Mouse (Mus musculus) layer of hippocampus, adult 18-20 months (tissue): ENCODE measurements around the gene Cwc27. TPM values are rescaled to one million over a fixed set of nuclear protein-coding genes. Genes with fewer than 3 reads are reported as not detected.

Source experiments
- DNase-seq, 2 experiments: peaks; one replicate each; pipeline ENCODE4 v3.0.0; 2022; ENCODE audit warnings: low spot score in 2 of 2
- long read RNA-seq: library from polyadenylated mRNA; stranded (forward); transcript quantifications from one replicate; pipeline ENCODE4 v2.0.0, GENCODE M21; 2021
- total RNA-seq, 2 experiments: library from RNA; stranded (reverse); gene quantifications; 2 replicates each; pipeline ENCODE4 v1.2.3; 2021

Gene Cwc27
- 10 to 100 TPM; 15.7 to 15.9 TPM for total RNA-seq
- long read RNA-seq, transcript Cwc27-201 (14 exons, 2,071 nt): major isoform, 16 of 23 reads
- long read RNA-seq, partial matches to known transcripts: 2 of 23 reads
- long read RNA-seq, other reads (novel, unspliced or antisense): 5 of 23 reads

DNA sequence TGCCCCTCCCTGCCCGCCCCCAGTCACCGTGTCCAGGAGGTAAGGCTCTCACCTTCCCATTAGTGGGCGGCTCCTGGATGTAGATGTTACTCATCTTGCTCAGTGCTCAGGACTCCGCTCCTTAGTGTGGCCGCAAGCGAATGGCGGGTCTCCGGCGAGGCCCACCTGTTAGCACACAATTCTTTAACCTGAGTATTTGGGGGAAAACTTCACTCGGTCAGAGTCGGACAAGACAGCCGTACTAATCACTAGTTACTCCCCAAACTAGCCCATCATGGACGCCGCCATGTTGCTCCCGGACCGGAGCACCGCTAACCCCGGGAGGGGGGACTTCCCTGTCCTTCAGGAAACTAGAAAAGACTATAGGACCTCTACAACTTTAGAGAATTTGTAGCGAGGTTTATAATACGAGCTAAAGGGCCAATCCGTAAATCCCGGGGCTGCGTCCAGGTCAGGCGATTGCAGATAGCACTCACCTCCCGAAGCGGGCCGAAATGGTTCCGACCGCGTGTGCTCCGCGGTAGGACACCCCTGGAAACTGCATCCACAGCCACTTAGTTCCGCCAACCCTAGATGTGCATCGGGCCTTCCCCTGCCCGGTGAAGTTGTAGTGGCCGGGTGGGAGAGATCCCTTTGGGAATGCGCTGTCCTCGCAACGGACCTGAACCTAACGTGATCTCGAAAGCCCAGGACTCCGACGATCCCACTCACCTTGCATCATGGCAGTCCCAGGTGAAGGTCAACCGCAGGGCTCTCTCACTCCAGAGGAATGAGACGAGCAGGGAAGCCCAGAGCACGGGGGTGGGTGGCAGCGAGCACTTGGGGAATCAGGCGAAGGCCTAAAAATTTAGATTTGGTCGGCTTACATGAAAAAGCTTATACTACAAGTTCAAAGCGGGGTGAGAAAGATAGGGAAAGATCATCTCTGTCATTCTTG, at the start of gene Cwc27:
TSS of gene Cwc27 (minus strand) at position 508 of the 937 bp plus-strand sequence.
- peak; percentile 72 to 87 for DNase-seq

DNA sequence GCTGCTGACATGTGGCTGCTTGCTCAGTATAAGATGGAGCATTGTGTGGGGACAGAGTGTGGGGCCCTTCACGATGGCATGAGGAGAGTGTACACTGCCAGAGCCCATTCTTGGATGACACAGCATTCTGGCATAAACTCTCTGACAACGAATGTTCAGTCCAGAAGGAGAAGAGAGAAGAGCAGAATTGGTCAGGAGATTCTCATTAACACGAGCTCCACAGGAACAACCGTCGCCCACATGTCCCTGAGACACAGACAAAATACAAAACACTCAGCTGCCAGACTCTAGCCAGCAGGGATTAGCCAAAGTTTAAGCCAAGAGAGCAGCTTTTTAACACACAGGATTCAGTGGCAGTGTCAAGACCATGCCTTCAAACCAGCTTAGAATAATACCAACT, 49.8 kb upstream of the Cwc27 start:
- DNase-seq: no peak

DNA sequence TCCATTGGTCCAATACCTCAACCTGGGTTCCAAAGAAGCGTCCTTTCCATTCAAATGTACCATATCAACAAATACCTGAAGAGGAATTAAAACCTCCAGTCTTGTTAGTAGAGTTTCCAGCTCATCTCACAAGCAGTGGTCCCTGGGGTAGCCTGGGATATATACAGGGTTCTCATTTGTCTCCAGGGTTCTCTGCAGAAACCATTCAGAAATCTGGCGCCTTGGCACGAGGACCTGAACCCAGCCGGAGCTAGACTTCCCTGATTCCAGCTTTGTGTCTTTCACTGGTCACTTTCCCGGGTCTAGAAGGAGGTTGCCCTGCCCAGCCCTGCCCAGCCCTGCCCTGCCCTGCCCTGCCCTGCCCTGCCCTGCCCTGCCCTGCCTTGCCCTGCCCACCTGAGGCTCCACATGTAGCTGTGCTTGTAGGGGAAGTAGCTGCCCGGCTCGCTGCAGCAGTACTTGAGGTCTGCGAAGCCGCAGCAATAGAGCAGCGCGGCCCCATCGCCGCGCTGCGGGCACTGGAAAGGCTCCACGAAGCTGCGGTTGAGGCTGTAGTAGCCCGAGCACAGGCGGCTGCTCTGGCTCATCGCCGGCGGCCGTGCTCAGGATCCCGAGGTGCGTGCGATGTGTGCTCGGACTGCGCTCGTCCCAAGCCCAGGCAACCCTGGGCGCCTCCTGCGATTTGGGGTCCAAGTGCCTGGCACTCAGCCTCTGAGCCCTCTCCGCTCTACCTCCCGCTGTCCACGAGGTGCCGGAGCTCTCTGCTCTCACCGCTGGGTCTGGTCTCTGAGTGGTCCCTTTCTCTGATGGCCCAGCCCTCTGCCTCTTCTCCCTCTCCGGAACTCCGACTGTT, 46.4 kb upstream of the Cwc27 start, which contains the start of gene Shisal2b:
TSS of gene Shisal2b (minus strand) at position 767 of the 853 bp plus-strand sequence.
- DNase-seq: peak in 1 of 2 experiments; percentile 11

DNA sequence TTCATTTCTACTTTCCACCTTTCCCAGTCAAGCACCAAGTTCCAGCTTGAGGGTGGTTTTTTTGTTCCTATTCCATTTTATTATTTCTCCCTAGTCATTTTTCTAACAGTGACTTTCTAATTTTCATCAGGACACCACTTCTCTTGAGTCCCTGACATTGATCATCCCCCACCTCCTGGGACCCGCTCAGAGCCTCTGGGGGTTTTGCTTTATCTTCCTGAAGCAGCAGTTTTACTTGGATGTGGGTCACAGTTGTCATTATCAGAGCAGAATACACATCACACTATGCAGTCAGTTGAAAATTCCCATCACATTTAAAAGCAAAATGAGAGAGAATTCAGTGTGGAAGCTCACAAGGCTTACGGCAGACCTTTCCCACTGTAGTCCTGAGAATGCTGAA, 36.7 kb upstream of the Cwc27 start:
- DNase-seq: no peak

- no peak for DNase-seq
These were observed 26.6 kb upstream of the Cwc27 start for GRCm38 (mm10) chr13:104843295-104844089.

- DNase-seq: no peak
These were observed 25.0 kb upstream of the Cwc27 start for GRCm38 (mm10) chr13:104841937-104842336.

DNA sequence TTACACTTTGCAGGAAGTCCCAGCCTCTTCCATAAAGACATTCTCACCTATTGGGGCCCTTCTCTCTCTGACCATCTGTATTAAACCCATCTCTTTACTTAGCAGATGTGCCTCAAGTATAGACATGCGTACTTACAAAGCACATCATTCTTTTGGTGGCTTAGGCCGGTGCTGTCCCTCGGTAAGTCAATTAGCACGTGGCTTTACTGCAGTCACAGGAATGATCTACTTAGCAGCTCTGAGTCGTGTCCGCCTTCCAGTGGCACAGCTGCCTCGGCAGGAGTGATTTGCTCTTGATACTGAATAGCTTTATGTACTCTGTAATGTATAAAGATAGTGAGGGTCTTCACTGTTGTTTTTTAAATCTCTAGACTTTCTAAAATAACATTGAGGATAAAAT, 20.7 kb upstream of the Cwc27 start:
- no peak for DNase-seq

- no peak for DNase-seq
These were observed 15.9 kb upstream of the Cwc27 start for GRCm38 (mm10) chr13:104832811-104833210.

GRCm38 (mm10) chr13:104825470-104825869, 8.5 kb upstream of the Cwc27 start:
- DNase-seq: no peak

GRCm38 (mm10) chr13:104822411-104822838, 5.5 kb upstream of the Cwc27 start:
- DNase-seq: no peak

- no peak for DNase-seq
These were observed 5.0 kb upstream of the Cwc27 start for GRCm38 (mm10) chr13:104821908-104822307.

GRCm38 (mm10) chr13:104821192-104821591, 4.2 kb upstream of the Cwc27 start:
- no peak for DNase-seq

DNA sequence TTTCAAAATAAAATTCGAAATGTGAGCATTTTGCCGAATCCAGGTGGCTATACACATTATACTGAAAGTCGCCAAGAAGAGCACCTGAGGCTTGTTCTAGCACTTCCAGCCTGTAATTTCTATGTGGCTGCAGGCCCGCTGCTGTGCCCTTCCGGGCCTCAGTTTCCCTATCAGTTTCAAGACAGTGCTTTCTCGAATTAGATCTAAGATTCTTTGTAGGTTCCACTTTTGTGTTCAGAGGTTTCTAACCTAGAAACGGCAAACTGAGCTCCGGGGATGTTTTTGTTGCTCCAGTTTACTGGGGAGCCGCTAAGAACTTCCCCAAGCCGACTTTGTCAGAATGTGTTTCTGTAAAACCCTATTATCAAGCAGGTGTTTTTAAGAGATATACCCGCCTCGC, 754 bp upstream of the Cwc27 start:
- no peak for DNase-seq

GRCm38 (mm10) chr13:104816270-104816634, 690 bp downstream of the Cwc27 start:
- DNase-seq: no peak

DNA sequence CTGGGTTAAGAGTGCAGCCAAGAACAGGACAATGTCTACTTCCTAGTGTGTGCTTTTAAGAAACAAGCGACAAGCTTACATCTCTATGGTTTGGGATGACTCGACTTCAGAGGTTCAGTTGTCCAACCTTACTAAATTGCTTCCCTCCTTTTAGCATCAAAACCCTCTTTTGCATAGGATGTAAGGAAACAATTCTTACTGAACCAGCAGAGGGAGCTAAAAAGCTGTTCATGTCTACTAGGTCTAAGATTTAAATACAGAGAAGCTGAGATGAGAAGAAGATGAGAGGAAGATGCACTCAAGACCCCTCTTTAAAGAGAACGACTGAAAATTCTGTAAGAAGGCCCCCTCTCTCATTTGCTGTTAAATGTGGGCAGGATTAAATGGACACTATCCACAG, 11.3 kb downstream of the Cwc27 start:
- peak in 1 of 2 experiments; percentile 58 for DNase-seq

- DNase-seq: no peak
These were observed 17.3 kb downstream of the Cwc27 start for GRCm38 (mm10) chr13:104799566-104800182.

DNA sequence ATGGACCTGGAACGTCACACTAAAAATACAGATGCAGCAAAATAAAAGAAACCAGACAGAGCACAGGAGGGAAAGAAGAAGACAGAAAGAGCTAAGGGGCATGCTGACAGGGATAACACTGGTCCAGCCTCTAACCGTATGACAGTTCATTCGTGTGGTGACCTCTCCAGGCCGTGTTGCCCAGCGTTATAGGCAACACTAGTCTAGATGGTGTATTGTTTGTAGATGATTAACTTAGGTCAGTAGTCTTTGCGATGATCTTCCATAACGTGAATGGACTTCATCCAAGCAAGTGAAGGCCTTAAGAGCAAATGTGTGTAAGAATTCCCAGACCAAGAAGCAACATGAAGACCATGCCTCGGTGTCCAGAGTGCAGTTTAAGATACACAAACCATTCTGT, 17.9 kb downstream of the Cwc27 start:
- no peak for DNase-seq

DNA sequence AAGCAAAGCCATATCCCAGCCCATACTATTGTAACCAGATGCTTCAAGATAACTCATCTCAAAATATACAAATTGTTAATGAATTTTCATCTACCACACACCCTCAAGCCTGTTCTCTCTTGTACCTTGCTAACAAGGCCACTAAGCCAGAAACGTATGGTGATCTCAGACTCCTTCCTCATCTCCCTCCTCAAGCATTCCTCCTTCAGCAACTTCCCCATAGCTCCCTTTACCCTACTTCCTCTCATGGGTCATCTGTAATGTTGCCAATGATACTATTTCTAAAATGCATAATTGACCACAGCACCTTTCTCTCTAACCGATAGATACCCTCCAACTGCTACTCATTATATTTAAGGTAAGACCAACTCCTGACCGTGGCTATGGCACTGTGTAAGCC, 22.5 kb downstream of the Cwc27 start:
- no peak for DNase-seq

DNA sequence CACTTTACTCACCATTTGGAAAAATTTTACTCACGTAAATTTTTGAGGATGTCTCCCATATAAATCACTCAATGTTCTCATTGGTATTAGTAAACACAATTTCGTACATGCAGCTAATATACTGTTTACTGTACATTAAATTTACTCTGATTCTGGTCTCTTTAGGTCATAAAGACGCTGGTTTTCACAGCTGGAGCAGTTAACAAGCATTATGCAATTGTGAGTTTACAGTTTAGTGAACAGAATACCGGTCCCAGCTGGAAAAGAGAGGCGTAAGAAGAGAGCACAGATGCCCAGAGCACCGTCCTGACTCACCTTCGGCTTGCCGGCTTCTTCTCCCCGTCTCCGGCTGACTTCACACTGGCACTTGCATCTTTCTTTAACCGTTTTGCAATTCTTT, 24.8 kb downstream of the Cwc27 start, which contains the start of gene Srek1ip1:
TSS of gene Srek1ip1 (plus strand) at position 301 of the 400 bp plus-strand sequence.
- DNase-seq: no peak

DNA sequence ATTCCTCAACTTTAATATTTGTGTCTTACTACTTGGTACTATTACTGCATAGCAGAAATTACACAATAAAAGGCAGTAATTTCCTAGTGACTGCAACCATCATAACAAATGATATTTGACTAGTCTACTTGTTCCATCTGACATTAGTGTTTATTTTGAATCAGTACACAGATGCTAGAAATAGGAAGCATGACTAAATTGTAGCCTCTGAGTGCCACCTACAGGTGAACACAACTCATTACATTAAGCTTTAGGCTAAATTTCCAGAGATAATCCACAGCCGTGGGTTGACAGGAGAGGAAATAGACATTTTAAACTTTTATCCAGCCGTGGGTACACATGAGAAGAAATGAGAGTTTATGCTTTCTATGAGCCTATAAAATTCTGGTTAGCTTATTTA, 27.3 kb downstream of the Cwc27 start:
- peak in 1 of 2 experiments; percentile 63 for DNase-seq
